Mouse (Mus musculus) bone marrow, adult 2 months (tissue): ENCODE measurements around the gene Tmem208. TPM values are rescaled to one million over a fixed set of nuclear protein-coding genes. Genes with fewer than 3 reads are reported as not detected.
"Not testable (repeated sequence)": the region's sequence is repeated elsewhere in the genome, so short reads cannot be mapped to it uniquely, and the experiment has no call there.

Source experiments
- H3K27ac ChIP-seq: fragments of 200-500 bp; 2 replicates; pipeline ENCODE4 v1.5.1; 2012; ENCODE audit warnings: low read depth, mild to moderate bottlenecking, control low read depth, inconsistent platforms, low read length; ENCODE audit not compliant: control insufficient read depth, poor library complexity, insufficient read depth
- H3K4me1 ChIP-seq: fragments of 200-500 bp; 2 replicates; pipeline ENCODE4 v1.6.1; 2011; ENCODE audit warnings: low read length; ENCODE audit not compliant: control insufficient read depth, insufficient read depth
- H3K4me3 ChIP-seq: fragments of 200-500 bp; replicated peaks from 2 replicates; pipeline ENCODE3; 2011; ENCODE audit warnings: mild to moderate bottlenecking, low read depth, low read length, control low read depth; ENCODE audit not compliant: control insufficient read depth
- CTCF ChIP-seq: fragments of 200-500 bp; IDR thresholded peaks from 2 replicates; pipeline ENCODE4 v1.5.1; 2011; ENCODE audit warnings: low read length, control low read depth; ENCODE audit not compliant: control insufficient read depth, insufficient read depth
- POLR2A ChIP-seq: fragments of 200-500 bp; IDR thresholded peaks from 2 replicates; pipeline ENCODE4 v1.6.1; 2011; ENCODE audit warnings: low read depth, mild to moderate bottlenecking, control low read depth, low read length, borderline replicate concordance; ENCODE audit not compliant: control insufficient read depth
- WGBS: fragments of 180-500 bp; shearing (Covaris S2); methylation state at CpG from one replicate; pipeline ENCODE4 v1.1.7; 2018; 5-methylcytosine and 5-hydroxymethylcytosine counted together
- polyA plus RNA-seq: library from polyadenylated mRNA; stranded (reverse); fragments of >200 nt; gene quantifications from 2 replicates; pipeline ENCODE4 v1.2.4, GENCODE M21; 2011; ENCODE audit warnings: low replicate concordance; ENCODE audit not compliant: missing spikeins, insufficient read depth, insufficient read length

Gene Tmem208
- polyA plus RNA-seq, 1 experiment = 140 TPM

DNA sequence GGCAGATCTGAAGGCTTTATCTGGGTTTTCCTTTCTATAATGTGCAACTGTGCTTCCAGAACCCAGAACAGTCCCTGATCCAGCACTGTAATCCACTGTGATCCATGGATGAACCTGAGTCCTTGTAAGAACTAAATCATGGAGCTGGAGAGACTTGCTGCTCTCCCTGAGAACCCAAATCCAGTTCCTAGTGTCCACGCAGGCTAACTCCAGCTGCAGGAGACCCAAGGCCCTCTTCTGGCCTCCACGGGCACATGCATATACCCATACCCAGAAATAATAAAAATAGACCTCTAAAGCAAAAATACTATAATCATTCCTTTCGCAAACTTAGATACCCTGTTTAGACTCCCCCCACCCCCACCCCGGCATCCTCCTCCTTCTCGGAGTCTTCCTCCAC lies 37.9 kb upstream of the Tmem208 start:
- no peak overlapping the region for H3K27ac ChIP-seq
- no peak overlapping the region for H3K4me3 ChIP-seq

GRCm38 (mm10) chr8:105288958-105289732 lies 37.0 kb upstream of the Tmem208 start:
- H3K4me3 ChIP-seq = peak overlapping the region; percentile 80
- H3K27ac ChIP-seq = peak overlapping the region; percentile 51
- WGBS = under 1% methylated on average over 53 of the region's 53 CpGs
- peak; percentile 66; the same call in 1 of the 2 replicates for TF ChIP-seq POLR2A
- TF ChIP-seq CTCF = peak; percentile 18; the same call in 1 of the 2 replicates
- H3K4me1 ChIP-seq = peaks cover 4% of the 10 kb centered on the region

More for the DNA sequence above, 37.9 kb upstream of the Tmem208 start:
- no peak for TF ChIP-seq POLR2A
- TF ChIP-seq CTCF = no peak
- WGBS = 90% methylated on average over 5 of the region's 5 CpGs
- peaks cover 4% of the 10 kb centered on the region for H3K4me1 ChIP-seq

DNA sequence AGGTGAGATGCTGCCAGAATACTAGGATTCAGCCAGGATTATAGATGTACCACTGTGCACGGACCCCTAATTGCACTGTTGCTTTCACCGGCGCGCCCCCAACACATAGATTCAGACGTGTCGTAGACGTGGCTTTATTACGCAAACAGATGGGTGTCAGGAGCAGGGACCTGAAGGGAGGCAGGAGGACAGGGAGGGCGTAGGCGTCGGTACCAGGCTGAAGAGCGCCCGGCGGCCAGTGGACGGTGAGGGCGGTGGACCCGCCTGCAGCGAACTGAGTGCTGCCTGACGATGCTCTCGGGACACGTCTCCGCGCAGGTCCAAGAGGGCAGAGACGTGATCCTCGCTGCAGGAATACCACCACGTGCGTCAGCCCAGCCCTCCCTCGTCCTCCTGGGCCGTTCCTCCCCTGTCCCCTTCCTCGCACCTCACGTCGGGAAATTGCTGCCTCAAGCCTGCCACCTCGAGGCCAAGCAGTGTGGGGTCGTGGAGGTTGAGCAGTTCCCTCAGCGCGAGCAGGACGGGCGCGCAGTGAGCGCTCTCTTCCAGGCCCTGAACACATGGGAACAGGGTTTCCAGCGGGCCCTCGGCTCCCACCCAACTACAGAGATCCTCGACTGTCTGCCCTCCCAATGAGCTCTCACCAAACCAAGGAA lies 36.2 kb upstream of the Tmem208 start, which contains the start of gene 4931428F04Rik:
TSS of gene 4931428F04Rik (minus strand) at position 60 of the 656 bp plus-strand sequence.
- H3K4me1 ChIP-seq = peaks cover 4% of the 10 kb centered on the region
- peak within 1 kb of the TSS; percentile 51 for H3K27ac ChIP-seq
- peak; percentile 57; the same call in 1 of the 2 replicates for TF ChIP-seq CTCF
- TF ChIP-seq POLR2A = no peak
- 5% methylated on average over 43 of the region's 43 CpGs for WGBS
- H3K4me3 ChIP-seq = peak within 1 kb of the TSS; percentile 80

DNA sequence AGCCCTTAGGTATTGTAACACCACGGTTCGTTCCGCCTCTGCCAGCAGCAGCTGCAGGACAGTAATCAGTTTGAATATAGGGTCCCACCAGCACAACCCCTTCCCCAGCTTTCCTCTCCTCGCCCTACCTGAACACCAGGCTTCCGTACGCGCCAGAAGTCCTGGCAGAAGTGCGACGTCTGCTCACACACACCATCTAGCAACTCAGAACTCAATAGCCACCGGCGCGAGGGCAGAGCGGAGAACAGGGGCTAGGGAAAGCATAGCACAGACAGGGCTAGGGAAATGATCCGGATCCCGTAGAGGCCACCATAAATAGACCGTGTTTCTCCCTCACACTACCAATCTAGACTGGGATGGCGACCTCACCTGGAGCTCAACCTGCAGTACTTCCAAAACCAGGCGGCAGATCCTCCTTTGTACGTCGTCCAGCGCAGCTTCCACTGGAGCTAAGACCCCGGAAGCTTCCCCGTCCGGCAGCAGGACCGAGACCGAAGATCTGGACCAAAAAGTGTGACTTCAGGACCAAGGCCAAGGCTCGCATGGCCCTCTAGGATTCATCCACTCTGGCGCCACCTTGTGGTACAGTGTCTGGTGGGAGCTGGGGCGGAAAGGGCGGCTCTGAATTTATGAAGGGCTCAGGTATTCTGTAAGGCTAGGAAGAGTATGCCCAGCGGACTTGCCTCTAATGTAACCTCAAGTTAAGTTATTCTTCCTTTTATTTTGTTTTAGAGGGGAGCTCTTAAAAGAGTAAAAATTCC lies 35.4 kb upstream of the Tmem208 start:
- no peak overlapping the region for H3K4me3 ChIP-seq
- peaks cover 4% of the 10 kb centered on the region for H3K4me1 ChIP-seq
- 27% methylated on average over 31 of the region's 31 CpGs for WGBS
- peak; percentile 98 for TF ChIP-seq CTCF
- TF ChIP-seq POLR2A = no peak
- no peak overlapping the region for H3K27ac ChIP-seq

GRCm38 (mm10) chr8:105291364-105291763 lies 34.8 kb upstream of the Tmem208 start:
- H3K4me1 ChIP-seq, H3K4me3 ChIP-seq, H3K27ac ChIP-seq: not testable (repeated sequence)
- WGBS = 77% methylated on average over 8 of the region's 8 CpGs

GRCm38 (mm10) chr8:105291802-105292201 lies 34.4 kb upstream of the Tmem208 start:
- H3K4me1 ChIP-seq, H3K27ac ChIP-seq, H3K4me3 ChIP-seq: not testable (repeated sequence)
- 52% methylated on average over 3 of the region's 3 CpGs for WGBS
- peak; percentile 6; the same call in 1 of the 2 replicates for TF ChIP-seq CTCF

DNA sequence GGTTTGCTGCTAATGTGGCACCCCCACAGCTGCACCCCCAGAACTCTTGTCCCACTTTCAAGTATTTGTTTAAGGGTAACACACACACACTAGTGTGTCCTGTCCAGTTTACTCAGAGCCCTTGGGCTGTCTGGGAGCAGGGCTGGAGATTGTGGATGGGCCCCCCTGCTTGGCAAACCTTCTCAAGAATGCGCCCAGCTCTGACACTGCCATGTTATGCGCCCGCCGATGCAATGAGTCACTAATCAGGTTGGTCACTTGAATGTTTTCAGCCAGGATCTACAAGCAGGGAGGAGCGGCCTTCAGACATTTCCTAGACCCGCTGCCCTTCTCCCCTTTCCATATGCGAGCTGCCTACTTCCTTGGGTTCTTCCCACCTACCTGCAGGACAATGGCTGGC lies 33.7 kb upstream of the Tmem208 start:
- Histone ChIP-seq H3K4me1 (peaks cover 5% of the 10 kb centered on the region), H3K27ac (no peak overlapping the region), H3K4me3 (no peak overlapping the region)
- TF ChIP-seq POLR2A (no peak), CTCF (no peak)
- WGBS = 89% methylated on average over 7 of the region's 7 CpGs

- H3K27ac ChIP-seq = no peak overlapping the region
- H3K4me3 ChIP-seq = no peak overlapping the region
- TF ChIP-seq POLR2A = no peak
- TF ChIP-seq CTCF = no peak
- 93% methylated on average over 19 of the region's 19 CpGs for WGBS
- H3K4me1 ChIP-seq = peaks cover 7% of the 10 kb centered on the region
Measured at GRCm38 (mm10) chr8:105293405-105293804, 32.7 kb upstream of the Tmem208 start.
